ENCODE assay signal across 15 mouse cellular contexts in genomic region chr17:4461541-4461940, GRCm38 (mm10).
DNase-seq lines count a peak whose midpoint lies in the region; ATAC-seq and TF ChIP-seq lines count a peak whose summit lies in the region.
"Had no signal": no experiment of that assay in that cellular context is flagged by ENCODE, and none has a peak within 500 bp of the region (broad histone marks: within the 10 kb centered on the region; RNA-seq: fewer than 3 reads in every experiment).

No protein-coding gene starts in this region.

- no peaks in the 10 kb centered on the region for H3K4me1 ChIP-seq in hindbrain, postnatal 0 days (ENCODE audit: insufficient read depth, low read length)
- no peaks in the 10 kb centered on the region for H3K4me1 ChIP-seq in hindbrain, embryonic 13.5 days (replicated peaks)
- 0 out of 2 replicates have a peak, but pooled peaks cover 3% of the 10 kb centered on the region for H3K4me1 ChIP-seq in midbrain, postnatal 0 days (ENCODE audit: insufficient read depth, low read length)
- peaks cover 10% of the 10 kb centered on the region for H3K4me1 ChIP-seq in midbrain, embryonic 15.5 days
- H3K4me1 ChIP-seq: forebrain, embryonic 12.5 days; hindbrain, embryonic 12.5 days had no signal

- 38% methylated on average over 2 of the region's 2 CpGs for WGBS in hindbrain, postnatal 0 days
- 75% methylated on average over 2 of the region's 2 CpGs for WGBS in hindbrain, embryonic 13.5 days
- WGBS in midbrain, postnatal 0 days, result 68% methylated on average over 2 of the region's 2 CpGs
- 78% methylated on average over 2 of the region's 2 CpGs for WGBS in midbrain, embryonic 15.5 days

- peak; percentile 68 to 77 for DNase-seq in cerebellum, postnatal 10 days
- DNase-seq in cerebellum, adult 11 months, result no peak
- peak; percentile 56 for DNase-seq in hindbrain, postnatal 0 days (ENCODE audit: low spot score)
- peak; percentile 58 for DNase-seq in midbrain, postnatal 0 days (ENCODE audit: low spot score)
- no peak for DNase-seq in urinary bladder, postnatal 10 days (ENCODE audit: low spot score)
- DNase-seq: adrenal gland, postnatal 14 days; gastrocnemius, postnatal 25 days; heart, postnatal 36 days had no signal

- no peak overlapping the region for H3K9ac ChIP-seq in hindbrain, postnatal 0 days (replicated peaks; ENCODE audit: low read length)
- no peak overlapping the region for H3K9ac ChIP-seq in hindbrain, embryonic 13.5 days
- H3K9ac ChIP-seq in midbrain, postnatal 0 days (replicated peaks; ENCODE audit: low read length, poor library complexity, severe bottlenecking), result no peak overlapping the region
- no peak overlapping the region for H3K9ac ChIP-seq in midbrain, embryonic 15.5 days
- H3K9ac ChIP-seq: embryonic facial prominence, embryonic 13.5 days; forebrain, embryonic 12.5 days; heart, embryonic 13.5 days; hindbrain, embryonic 12.5 days had no signal

- no peaks in the 10 kb centered on the region for H3K27me3 ChIP-seq in hindbrain, postnatal 0 days (ENCODE audit: insufficient read depth, low read length)
- H3K27me3 ChIP-seq in hindbrain, embryonic 13.5 days, result no peaks in the 10 kb centered on the region
- no peaks in the 10 kb centered on the region for H3K27me3 ChIP-seq in midbrain, postnatal 0 days (ENCODE audit: insufficient read depth, low read length)
- H3K27me3 ChIP-seq in midbrain, embryonic 15.5 days (replicated peaks), result no peaks in the 10 kb centered on the region
- H3K27me3 ChIP-seq: embryonic facial prominence, embryonic 13.5 days; forebrain, embryonic 12.5 days; heart, embryonic 13.5 days; hindbrain, embryonic 12.5 days had no signal

- no peaks in the 10 kb centered on the region for H3K36me3 ChIP-seq in hindbrain, postnatal 0 days (ENCODE audit: insufficient read depth, low read length)
- H3K36me3 ChIP-seq in hindbrain, embryonic 13.5 days, result no peaks in the 10 kb centered on the region
- no peaks in the 10 kb centered on the region for H3K36me3 ChIP-seq in midbrain, postnatal 0 days (ENCODE audit: insufficient read depth, low read length)
- H3K36me3 ChIP-seq in midbrain, embryonic 15.5 days (replicated peaks), result no peaks in the 10 kb centered on the region
- H3K36me3 ChIP-seq: embryonic facial prominence, embryonic 13.5 days; forebrain, embryonic 12.5 days; heart, embryonic 13.5 days; hindbrain, embryonic 12.5 days had no signal

- H3K4me2 ChIP-seq in hindbrain, postnatal 0 days (ENCODE audit: low read depth, low read length), result no peak overlapping the region
- no peak overlapping the region for H3K4me2 ChIP-seq in hindbrain, embryonic 13.5 days
- no peak overlapping the region for H3K4me2 ChIP-seq in midbrain, postnatal 0 days (ENCODE audit: low read depth, low read length, poor library complexity, severe bottlenecking)
- no peak overlapping the region for H3K4me2 ChIP-seq in midbrain, embryonic 15.5 days
- H3K4me2 ChIP-seq: embryonic facial prominence, embryonic 13.5 days; forebrain, embryonic 12.5 days; heart, embryonic 13.5 days; hindbrain, embryonic 12.5 days had no signal

- H3K27ac ChIP-seq in hindbrain, postnatal 0 days, result no peak overlapping the region
- no peak overlapping the region for H3K27ac ChIP-seq in hindbrain, embryonic 13.5 days
- H3K27ac ChIP-seq in midbrain, postnatal 0 days (ENCODE audit: low read depth, low read length), result no peak overlapping the region
- no peak overlapping the region for H3K27ac ChIP-seq in midbrain, embryonic 15.5 days
- H3K27ac ChIP-seq: embryonic facial prominence, embryonic 13.5 days; forebrain, embryonic 12.5 days; heart, embryonic 13.5 days; hindbrain, embryonic 12.5 days had no signal

- no peak for ATAC-seq in hindbrain, postnatal 0 days
- ATAC-seq in hindbrain, embryonic 13.5 days (ENCODE audit: low FRiP score), result no peak
- ATAC-seq in midbrain, postnatal 0 days (ENCODE audit: low FRiP score), result no peak
- no peak for ATAC-seq in midbrain, embryonic 15.5 days (replicated peaks)
- ATAC-seq: forebrain, embryonic 16.5 days had no signal

- no peaks in the 10 kb centered on the region for H3K9me3 ChIP-seq in hindbrain, postnatal 0 days (ENCODE audit: low read length)
- no peaks in the 10 kb centered on the region for H3K9me3 ChIP-seq in hindbrain, embryonic 13.5 days
- no peaks in the 10 kb centered on the region for H3K9me3 ChIP-seq in midbrain, postnatal 0 days (ENCODE audit: low read length)
- no peaks in the 10 kb centered on the region for H3K9me3 ChIP-seq in midbrain, embryonic 15.5 days
- H3K9me3 ChIP-seq: embryonic facial prominence, embryonic 13.5 days; forebrain, embryonic 12.5 days; heart, embryonic 13.5 days; hindbrain, embryonic 12.5 days had no signal

- no peak overlapping the region for H3K4me3 ChIP-seq in hindbrain, postnatal 0 days (ENCODE audit: low read length)
- no peak overlapping the region for H3K4me3 ChIP-seq in hindbrain, embryonic 13.5 days
- H3K4me3 ChIP-seq in midbrain, postnatal 0 days (ENCODE audit: low read depth, low read length), result no peak overlapping the region
- H3K4me3 ChIP-seq in midbrain, embryonic 15.5 days, result no peak overlapping the region
- H3K4me3 ChIP-seq: embryonic facial prominence, embryonic 13.5 days; forebrain, embryonic 12.5 days; heart, embryonic 13.5 days; hindbrain, embryonic 12.5 days had no signal

- no peak for TF ChIP-seq CTCF in hindbrain, postnatal 0 days (IDR thresholded peaks at IDR 0.05; ENCODE audit: low read depth)
- TF ChIP-seq CTCF in midbrain, postnatal 0 days (IDR thresholded peaks at IDR 0.05), result no peak

Comparison
In these comparisons a context has a peak if more than half of its experiments do, and no peak if none do; other contexts are left out.
1. DNase-seq: peak in cerebellum, postnatal 10 days (2 of 2), hindbrain, postnatal 0 days (single experiment) and midbrain, postnatal 0 days (single experiment); none in cerebellum, adult 11 months (single experiment) and urinary bladder, postnatal 10 days (single experiment).